Mouse (Mus musculus) CD4-positive, CD25-positive, alpha-beta regulatory T cell, adult 4 months (primary cell): ENCODE measurements around the gene Gm20388. TPM values are rescaled to one million over a fixed set of nuclear protein-coding genes. Genes with fewer than 3 reads are reported as not detected.
A peak's percentile ranks its signal among the peaks of the same experiment; 100 is the strongest.

Experiments
- ATAC-seq: one replicate; pipeline ENCODE4 v1.8.0; 2017
- polyA plus RNA-seq, 2 experiments: library from polyadenylated mRNA; unstranded; fragments of 100-300 nt; shearing (Covaris generic); gene quantifications; one replicate each; pipeline ENCODE4 v1.2.1; 2017

Gene Gm20388
- polyA plus RNA-seq, 2 experiments from 2014 or later, result 10.7 to 12.8 TPM

GRCm38 (mm10) chr8:124362589-124362988 is 4451.9 kb downstream of the Gm20388 start:
- no peak for ATAC-seq

DNA sequence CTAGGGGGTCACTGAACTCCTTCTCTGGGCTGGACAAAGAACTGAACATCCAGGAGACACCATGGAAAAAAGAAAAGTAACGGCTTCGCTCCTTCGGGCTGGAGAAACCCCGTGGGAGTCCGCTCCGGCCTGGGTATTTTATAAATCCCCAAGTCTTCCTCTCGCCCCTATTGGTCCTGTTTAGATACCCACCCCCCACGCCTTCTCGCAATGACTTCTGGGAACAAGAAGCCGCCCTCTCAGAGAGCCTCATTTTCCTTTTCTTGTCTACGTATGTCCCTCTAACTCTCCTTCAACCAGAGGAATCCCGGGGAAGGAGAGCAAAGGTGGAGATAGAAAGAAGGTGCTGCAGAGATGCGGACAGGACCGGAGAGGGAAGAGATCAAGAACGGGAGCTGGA is 4452.7 kb downstream of the Gm20388 start:
- no peak for ATAC-seq

GRCm38 (mm10) chr8:124368213-124368612 is 4457.6 kb downstream of the Gm20388 start:
- ATAC-seq, result peak; percentile 65

DNA sequence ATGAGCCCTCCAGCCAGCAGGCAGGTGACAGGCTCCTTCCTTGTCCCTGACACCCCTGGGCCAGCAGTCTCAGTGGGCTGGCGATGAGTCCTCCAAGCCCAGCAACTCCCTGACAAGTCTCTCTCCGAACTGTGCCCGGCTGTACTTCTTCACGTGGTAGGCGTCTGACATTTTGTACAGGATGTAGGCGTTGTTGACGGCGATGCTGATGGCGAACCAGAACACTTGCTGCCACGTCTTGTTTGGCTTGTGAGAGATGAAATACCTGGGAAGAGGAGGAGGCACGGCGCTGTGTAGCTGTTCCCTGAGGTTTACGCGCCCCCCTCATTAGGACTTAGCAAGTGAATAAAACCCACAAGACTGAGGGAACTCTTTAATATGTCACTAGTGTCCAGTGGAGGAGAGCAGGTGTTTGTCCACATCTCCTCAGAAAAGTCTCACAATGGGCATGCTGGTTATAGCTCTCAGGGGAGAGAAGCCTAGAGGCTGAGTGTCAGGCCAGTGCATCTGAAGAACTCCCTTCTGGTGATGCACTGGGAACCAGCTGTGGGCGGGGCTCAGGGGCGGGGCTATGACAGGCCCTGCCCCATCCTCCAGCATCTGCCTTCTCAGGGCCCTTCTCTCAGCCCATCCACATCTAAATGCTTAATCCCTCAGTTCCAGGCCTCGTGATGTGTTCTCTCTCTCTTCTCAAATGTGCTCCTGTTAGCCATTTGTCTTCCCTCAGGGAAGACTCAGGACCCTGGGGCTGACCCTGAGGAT is 4460.0 kb downstream of the Gm20388 start:
- ATAC-seq, result no peak

- peak; percentile 60 for ATAC-seq
These were observed 4460.9 kb downstream of the Gm20388 start for GRCm38 (mm10) chr8:124371410-124372123.

GRCm38 (mm10) chr8:124373753-124374152 is 4463.1 kb downstream of the Gm20388 start:
- no peak for ATAC-seq

DNA sequence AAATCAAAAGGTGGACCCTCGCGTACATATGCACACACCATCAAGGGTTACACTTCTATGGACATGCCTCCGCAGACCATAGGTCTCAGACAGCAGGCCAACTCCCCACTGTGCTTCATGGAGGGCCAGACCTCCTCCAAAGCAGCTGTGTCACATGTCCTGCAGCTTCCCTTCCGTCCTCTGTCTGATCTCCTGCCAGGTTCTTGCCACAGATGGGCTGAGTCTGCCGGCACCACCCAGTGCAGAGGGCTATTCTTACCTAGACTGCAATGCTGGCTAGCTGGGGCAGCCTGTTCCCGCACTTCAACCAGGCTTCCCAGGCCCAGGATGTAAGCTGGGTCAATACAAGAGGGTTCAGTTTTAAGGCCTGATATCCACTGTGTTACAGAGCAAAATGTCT is 4464.5 kb downstream of the Gm20388 start:
- no peak for ATAC-seq

- no peak for ATAC-seq
These were observed 4465.1 kb downstream of the Gm20388 start for GRCm38 (mm10) chr8:124375727-124376126.

DNA sequence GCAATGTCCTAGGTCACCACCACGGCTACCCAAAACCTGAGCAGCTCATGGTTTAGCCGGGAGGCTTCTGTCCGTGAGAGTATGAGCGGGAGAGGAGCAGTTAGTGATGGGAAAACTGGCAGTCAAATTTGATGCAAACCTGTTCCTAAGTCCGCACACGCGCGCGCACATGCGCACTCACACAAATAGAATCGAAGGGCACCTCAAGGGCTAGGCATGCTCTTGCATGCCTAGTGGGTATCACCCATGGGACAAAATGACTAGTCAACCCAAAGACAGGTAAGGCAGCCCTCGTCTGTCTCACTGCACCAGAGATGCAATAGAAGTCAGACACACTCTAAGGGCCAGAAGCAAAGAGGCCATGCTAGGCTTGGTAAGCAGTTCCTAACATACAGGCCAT is 4465.8 kb downstream of the Gm20388 start:
- no peak for ATAC-seq

DNA sequence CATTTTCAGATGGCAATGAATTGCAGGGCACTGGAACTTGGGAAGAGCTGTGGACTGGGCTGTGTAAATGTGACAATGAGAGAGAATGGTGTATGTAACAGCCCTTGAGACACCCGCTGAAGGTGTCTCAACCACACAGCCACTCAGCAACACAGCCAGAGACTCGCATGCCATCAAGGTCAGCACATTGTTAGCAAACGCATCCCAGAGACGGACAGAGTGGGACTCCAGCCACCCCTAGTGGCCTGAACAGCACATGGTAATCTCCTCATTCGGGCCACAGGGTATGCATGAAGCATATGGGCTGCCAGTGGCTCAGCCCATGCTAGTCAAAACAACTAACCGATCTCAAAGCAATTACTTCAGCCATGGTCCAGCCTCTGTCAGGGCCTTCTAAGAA is 4468.6 kb downstream of the Gm20388 start:
- ATAC-seq, result no peak

- ATAC-seq, result no peak
These were observed 4471.6 kb downstream of the Gm20388 start for GRCm38 (mm10) chr8:124382235-124382634.

DNA sequence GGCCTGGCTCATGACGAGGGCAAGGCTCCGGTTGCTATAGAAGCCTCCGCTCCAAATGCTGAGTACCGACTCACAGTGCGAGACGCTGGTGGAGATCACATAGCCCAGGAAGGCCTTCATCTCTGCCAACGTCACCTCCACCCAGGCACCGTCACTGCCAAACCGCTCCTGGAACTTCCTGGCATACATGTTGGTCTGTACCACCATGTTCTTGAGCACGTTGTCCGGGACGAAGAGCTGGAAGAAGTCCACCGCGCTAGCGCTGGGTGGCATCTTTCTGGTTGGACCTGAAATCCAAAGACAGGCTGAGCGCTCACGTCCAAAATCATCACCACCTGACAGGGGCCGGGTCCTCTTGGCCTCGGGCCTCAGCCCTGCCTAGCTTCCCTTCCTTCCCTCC is 4473.7 kb downstream of the Gm20388 start:
- no peak for ATAC-seq

- no peak for ATAC-seq
These were observed 4475.7 kb downstream of the Gm20388 start for GRCm38 (mm10) chr8:124386225-124386899.

- ATAC-seq, result no peak
These were observed 4478.9 kb downstream of the Gm20388 start for GRCm38 (mm10) chr8:124389495-124389894.

DNA sequence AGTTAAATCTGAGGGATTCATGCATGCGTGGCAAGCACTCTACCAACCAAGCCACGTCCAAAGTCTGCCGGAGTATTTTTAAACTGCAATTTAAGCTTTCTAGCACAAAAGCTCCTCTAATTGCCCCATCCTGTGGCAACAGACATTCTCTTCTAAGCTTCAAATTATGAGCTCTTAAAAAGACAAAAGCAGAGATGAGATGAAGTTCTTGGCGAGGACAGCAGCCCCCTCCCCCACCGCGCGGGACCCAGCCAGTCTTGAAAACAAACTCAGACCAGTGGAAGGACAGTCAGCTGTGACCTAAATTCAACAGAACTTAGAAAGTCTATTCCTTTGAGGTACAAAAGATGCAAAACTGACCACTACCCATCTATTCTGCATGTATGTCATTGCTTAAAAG is 4480.6 kb downstream of the Gm20388 start:
- ATAC-seq, result no peak

DNA sequence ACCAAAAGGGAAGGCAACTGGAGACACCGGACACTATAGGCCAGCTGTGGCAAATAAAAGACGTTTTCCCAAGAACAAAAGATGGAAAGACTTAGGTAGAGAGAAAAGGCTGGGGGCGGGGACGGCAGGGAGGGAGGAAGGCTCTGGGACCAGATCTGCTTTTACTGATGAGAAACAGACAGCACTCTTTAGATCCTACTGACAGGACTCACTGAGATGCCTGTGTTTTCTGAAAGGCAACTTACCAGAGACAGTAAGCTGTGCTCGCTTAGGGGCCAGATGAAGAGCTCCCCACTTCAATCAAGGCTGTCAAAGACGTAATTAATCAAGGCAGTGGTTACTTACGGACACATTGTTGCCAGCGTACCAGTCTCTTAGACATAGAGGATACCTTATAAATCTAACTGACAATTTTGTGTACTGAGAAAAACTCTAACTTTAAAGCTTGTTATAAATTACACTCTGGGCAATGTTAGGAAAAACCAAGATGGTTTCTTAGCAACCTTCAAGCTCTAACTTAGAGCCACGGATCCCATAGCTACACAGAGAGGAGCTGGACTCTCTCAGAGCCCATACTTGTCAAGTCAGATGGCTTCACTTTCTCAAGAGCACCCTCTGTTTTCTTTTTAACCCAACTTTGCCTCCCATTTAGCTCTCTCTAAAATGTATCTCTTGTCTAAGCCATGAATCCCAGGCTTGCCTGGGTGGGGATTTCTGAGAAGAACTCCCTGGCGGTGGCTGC is 4481.8 kb downstream of the Gm20388 start:
- no peak for ATAC-seq

- ATAC-seq, result no peak
These were observed 4482.4 kb downstream of the Gm20388 start for GRCm38 (mm10) chr8:124393013-124393412.

DNA sequence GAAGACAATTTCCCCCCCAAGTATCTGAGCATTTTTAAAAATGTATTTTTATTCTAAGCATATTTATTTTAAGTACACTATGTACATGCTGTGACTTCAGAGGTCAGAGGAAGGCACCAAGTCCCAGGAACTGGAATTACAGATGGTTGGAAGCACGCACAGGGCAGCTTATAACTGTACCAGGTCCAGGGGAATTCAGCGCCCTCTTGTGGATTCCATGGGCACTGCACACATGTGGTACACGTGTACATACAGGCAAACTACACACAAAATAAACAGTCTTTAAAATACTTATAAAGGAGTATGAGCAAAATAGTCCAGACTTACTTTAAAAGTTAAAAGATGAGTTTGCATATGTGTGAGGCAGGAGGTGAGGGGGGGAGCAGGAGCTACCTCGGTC is 4483.3 kb downstream of the Gm20388 start:
- ATAC-seq, result no peak

- ATAC-seq, result no peak
These were observed 4484.3 kb downstream of the Gm20388 start for GRCm38 (mm10) chr8:124394951-124395350.
